Mouse (Mus musculus): ENCODE results near the gene Cubn. TPM values are rescaled to one million over a fixed set of nuclear protein-coding genes. Genes with fewer than 3 reads are reported as not detected.

The Cubn gene
- polyA plus RNA-seq, 1 experiment from 2014 or later, result 13.5 TPM

GRCm38 (mm10) chr2:13450470-13450869, 41.1 kb downstream of the Cubn start:
- TF ChIP-seq CTCF (IDR thresholded peaks at IDR 0.05; ENCODE audit: low read depth), result no peak
- Histone ChIP-seq H3K36me3 (ENCODE audit: insufficient read depth, low read length) (no peaks in the 10 kb centered on the region), H3K9ac (ENCODE audit: low read depth, low read length) (no peak overlapping the region), H3K9me3 (replicated peaks; ENCODE audit: low read length) (no peaks in the 10 kb centered on the region), H3K27me3 (ENCODE audit: insufficient read depth, low read length) (no peaks in the 10 kb centered on the region), H3K4me2 (ENCODE audit: low read length) (no peak overlapping the region), H3K4me1 (replicated peaks; ENCODE audit: insufficient read depth, low read length) (no peaks in the 10 kb centered on the region; the same call in 1 of the 2 replicates), H3K4me3 (replicated peaks; ENCODE audit: low read depth, low read length) (no peak overlapping the region), H3K27ac (no peak overlapping the region)
- 67% methylated on average over 2 of the region's 2 CpGs for WGBS
- DNase-seq (ENCODE audit: low spot score), result no peak
- ATAC-seq (replicated peaks; ENCODE audit: low FRiP score, low read depth), result no peak

- H3K27ac ChIP-seq, result no peak overlapping the region
- no peak for DNase-seq (ENCODE audit: low spot score)
- no peaks in the 10 kb centered on the region for H3K4me1 ChIP-seq (replicated peaks; ENCODE audit: insufficient read depth, low read length)
- no peak for TF ChIP-seq CTCF (IDR thresholded peaks at IDR 0.05; ENCODE audit: low read depth)
- H3K9ac ChIP-seq (ENCODE audit: low read depth, low read length), result no peak overlapping the region
- WGBS, result 87% methylated on average over 4 of the region's 4 CpGs
- no peak overlapping the region for H3K4me2 ChIP-seq (ENCODE audit: low read length)
- H3K27me3 ChIP-seq (ENCODE audit: insufficient read depth, low read length), result no peaks in the 10 kb centered on the region
- H3K4me3 ChIP-seq (replicated peaks; ENCODE audit: low read depth, low read length), result no peak overlapping the region
- ATAC-seq (replicated peaks; ENCODE audit: low FRiP score, low read depth), result no peak
- H3K9me3 ChIP-seq (replicated peaks; ENCODE audit: low read length), result no peaks in the 10 kb centered on the region
- H3K36me3 ChIP-seq (ENCODE audit: insufficient read depth, low read length), result no peaks in the 10 kb centered on the region
These were observed 46.5 kb downstream of the Cubn start for GRCm38 (mm10) chr2:13445156-13445555.

- Histone ChIP-seq H3K27ac (no peak overlapping the region), H3K4me1 (replicated peaks; ENCODE audit: insufficient read depth, low read length) (no peaks in the 10 kb centered on the region), H3K9ac (ENCODE audit: low read depth, low read length) (no peak overlapping the region), H3K4me2 (ENCODE audit: low read length) (no peak overlapping the region), H3K27me3 (ENCODE audit: insufficient read depth, low read length) (no peaks in the 10 kb centered on the region), H3K4me3 (replicated peaks; ENCODE audit: low read depth, low read length) (no peak overlapping the region), H3K9me3 (replicated peaks; ENCODE audit: low read length) (no peaks in the 10 kb centered on the region), H3K36me3 (ENCODE audit: insufficient read depth, low read length) (no peaks in the 10 kb centered on the region)
- WGBS, result 43% methylated on average over 1 of the region's 1 CpGs
- ATAC-seq (replicated peaks; ENCODE audit: low FRiP score, low read depth), result no peak
- no peak for DNase-seq (ENCODE audit: low spot score)
- TF ChIP-seq CTCF (IDR thresholded peaks at IDR 0.05; ENCODE audit: low read depth), result no peak
These were observed 52.6 kb downstream of the Cubn start for GRCm38 (mm10) chr2:13438983-13439382.

GRCm38 (mm10) chr2:13438275-13438845, 53.3 kb downstream of the Cubn start:
- Histone ChIP-seq H3K36me3 (ENCODE audit: insufficient read depth, low read length) (no peaks in the 10 kb centered on the region), H3K9me3 (replicated peaks; ENCODE audit: low read length) (no peaks in the 10 kb centered on the region), H3K4me3 (replicated peaks; ENCODE audit: low read depth, low read length) (no peak overlapping the region), H3K9ac (ENCODE audit: low read depth, low read length) (no peak overlapping the region), H3K4me2 (ENCODE audit: low read length) (no peak overlapping the region), H3K4me1 (replicated peaks; ENCODE audit: insufficient read depth, low read length) (no peaks in the 10 kb centered on the region), H3K27ac (no peak overlapping the region), H3K27me3 (ENCODE audit: insufficient read depth, low read length) (no peaks in the 10 kb centered on the region)
- ATAC-seq (replicated peaks; ENCODE audit: low FRiP score, low read depth), result no peak
- TF ChIP-seq CTCF (IDR thresholded peaks at IDR 0.05; ENCODE audit: low read depth), result no peak
- no peak for DNase-seq (ENCODE audit: low spot score)
- 76% methylated on average over 3 of the region's 3 CpGs for WGBS

GRCm38 (mm10) chr2:13432002-13432401, 59.6 kb downstream of the Cubn start:
- 86% methylated on average over 4 of the region's 4 CpGs for WGBS

GRCm38 (mm10) chr2:13421974-13422760, 69.4 kb downstream of the Cubn start:
- no peak for TF ChIP-seq CTCF (IDR thresholded peaks at IDR 0.05; ENCODE audit: low read depth)
- H3K9me3 ChIP-seq (replicated peaks; ENCODE audit: low read length), result no peaks in the 10 kb centered on the region
- H3K4me3 ChIP-seq (replicated peaks; ENCODE audit: low read depth, low read length), result no peak overlapping the region
- ATAC-seq (replicated peaks; ENCODE audit: low FRiP score, low read depth), result no peak
- 88% methylated on average over 14 of the region's 14 CpGs for WGBS
- H3K36me3 ChIP-seq (ENCODE audit: insufficient read depth, low read length), result no peaks in the 10 kb centered on the region
- no peak for DNase-seq (ENCODE audit: low spot score)
- no peak overlapping the region for H3K27ac ChIP-seq
- no peak overlapping the region for H3K9ac ChIP-seq (ENCODE audit: low read depth, low read length)
- H3K4me1 ChIP-seq (replicated peaks; ENCODE audit: insufficient read depth, low read length), result no peaks in the 10 kb centered on the region
- no peaks in the 10 kb centered on the region for H3K27me3 ChIP-seq (ENCODE audit: insufficient read depth, low read length)
- H3K4me2 ChIP-seq (ENCODE audit: low read length), result no peak overlapping the region

More at GRCm38 (mm10) chr2:13432002-13432401, 59.6 kb downstream of the Cubn start:
- ATAC-seq (replicated peaks; ENCODE audit: low FRiP score, low read depth), result no peak
- Histone ChIP-seq H3K4me3 (replicated peaks; ENCODE audit: low read depth, low read length) (no peak overlapping the region), H3K4me1 (replicated peaks; ENCODE audit: insufficient read depth, low read length) (no peaks in the 10 kb centered on the region), H3K27ac (no peak overlapping the region), H3K36me3 (ENCODE audit: insufficient read depth, low read length) (no peaks in the 10 kb centered on the region), H3K4me2 (ENCODE audit: low read length) (no peak overlapping the region), H3K27me3 (ENCODE audit: insufficient read depth, low read length) (no peaks in the 10 kb centered on the region), H3K9ac (ENCODE audit: low read depth, low read length) (no peak overlapping the region), H3K9me3 (replicated peaks; ENCODE audit: low read length) (no peaks in the 10 kb centered on the region)
- no peak for TF ChIP-seq CTCF (IDR thresholded peaks at IDR 0.05; ENCODE audit: low read depth)
- DNase-seq (ENCODE audit: low spot score), result no peak
